Mouse (Mus musculus) lung, embryonic 16.5 days (tissue): ENCODE data around the gene Rhox6. TPM values are rescaled to one million over a fixed set of nuclear protein-coding genes. Genes with fewer than 3 reads are reported as not detected.

Source experiments
- polyA plus RNA-seq: library from polyadenylated mRNA; unstranded; fragments of >200 nt; fragmentation: Nextera tagmentation; extraction: Ambion mirVana; gene quantifications from 2 replicates; pipeline ENCODE4 v1.2.1, GENCODE M21; 2015

The Rhox6 gene
- polyA plus RNA-seq, 1 experiment from 2014 or later, result not detected

Other genes starting within 250 kb of the Rhox6 start
- gene Rhox3f, start 245.9 kb upstream of the Rhox6 start, polyA plus RNA-seq, result not detected in 2 replicates
- not detected in 2 replicates for gene Rhox4f, start 219.2 kb upstream of the Rhox6 start, polyA plus RNA-seq
- gene Rhox3g, start 198.3 kb upstream of the Rhox6 start, polyA plus RNA-seq, result not detected in 2 replicates
- gene Rhox2g, start 183.4 kb upstream of the Rhox6 start, polyA plus RNA-seq, result not detected in 2 replicates
- gene Rhox4g, start 175.6 kb upstream of the Rhox6 start, polyA plus RNA-seq, result not detected in 2 replicates
- not detected in 2 replicates for gene Rhox3h, start 158.1 kb upstream of the Rhox6 start, polyA plus RNA-seq
- not detected in 2 replicates for gene Rhox2h, start 153.6 kb upstream of the Rhox6 start, polyA plus RNA-seq
- 3.1 and 3.2 TPM in 2 replicates for gene Rhox5, start 22.1 kb upstream of the Rhox6 start, polyA plus RNA-seq
- not detected in 2 replicates for gene Rhox7a, start 4.8 kb downstream of the Rhox6 start, polyA plus RNA-seq
- not detected in 2 replicates for gene Rhox8, start 52.0 kb downstream of the Rhox6 start, polyA plus RNA-seq
- not detected in 2 replicates for gene Rhox7b, start 70.3 kb downstream of the Rhox6 start, polyA plus RNA-seq
- gene Rhox9, start 74.9 kb downstream of the Rhox6 start, polyA plus RNA-seq, result not detected in 2 replicates
- gene Btg1-ps1, start 191.9 kb downstream of the Rhox6 start, polyA plus RNA-seq, result not detected in 2 replicates
- gene Btg1-ps2, start 216.2 kb downstream of the Rhox6 start, polyA plus RNA-seq, result not detected in 2 replicates
- gene Rhox10, start 239.6 kb downstream of the Rhox6 start, polyA plus RNA-seq, result not detected in 2 replicates